Mouse (Mus musculus) heart, adult 18-20 months (tissue): ENCODE measurements around the gene Necap2. TPM values are rescaled to one million over a fixed set of nuclear protein-coding genes. Genes with fewer than 3 reads are reported as not detected.

ENCODE experiments used
- DNase-seq, 2 experiments: peaks; one replicate each; pipeline ENCODE4 v3.0.0; 2021 to 2022; ENCODE audit warnings: mixed read lengths in 1 of 2
- total RNA-seq, 2 experiments: library from RNA; stranded (reverse); gene quantifications; 2 replicates each; pipeline ENCODE4 v1.2.3; 2021

The Necap2 gene
- total RNA-seq, 2 experiments from 2014 or later: 13.4 to 14.5 TPM

DNA sequence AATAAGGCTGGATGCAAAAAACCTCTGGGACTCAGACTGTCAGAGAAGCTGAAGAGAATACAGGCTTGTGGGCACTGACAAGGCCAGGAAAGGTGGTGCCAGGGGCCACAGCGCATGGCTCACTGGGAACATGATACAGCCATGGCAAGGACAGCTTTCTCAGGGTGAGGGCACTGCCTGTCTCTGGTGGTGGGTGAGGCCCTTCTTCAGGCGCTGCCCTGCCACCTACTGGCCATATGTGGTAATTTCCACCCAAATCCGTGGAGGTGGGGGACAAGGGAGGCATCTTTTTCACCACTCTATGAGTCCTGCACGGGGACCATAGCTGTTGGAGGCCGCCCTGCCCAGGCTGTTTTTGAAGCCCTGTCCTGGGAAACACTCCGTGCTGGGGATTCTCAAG lies 46.4 kb downstream of the Necap2 start:
- DNase-seq: peak; percentile 77 to 91

DNA sequence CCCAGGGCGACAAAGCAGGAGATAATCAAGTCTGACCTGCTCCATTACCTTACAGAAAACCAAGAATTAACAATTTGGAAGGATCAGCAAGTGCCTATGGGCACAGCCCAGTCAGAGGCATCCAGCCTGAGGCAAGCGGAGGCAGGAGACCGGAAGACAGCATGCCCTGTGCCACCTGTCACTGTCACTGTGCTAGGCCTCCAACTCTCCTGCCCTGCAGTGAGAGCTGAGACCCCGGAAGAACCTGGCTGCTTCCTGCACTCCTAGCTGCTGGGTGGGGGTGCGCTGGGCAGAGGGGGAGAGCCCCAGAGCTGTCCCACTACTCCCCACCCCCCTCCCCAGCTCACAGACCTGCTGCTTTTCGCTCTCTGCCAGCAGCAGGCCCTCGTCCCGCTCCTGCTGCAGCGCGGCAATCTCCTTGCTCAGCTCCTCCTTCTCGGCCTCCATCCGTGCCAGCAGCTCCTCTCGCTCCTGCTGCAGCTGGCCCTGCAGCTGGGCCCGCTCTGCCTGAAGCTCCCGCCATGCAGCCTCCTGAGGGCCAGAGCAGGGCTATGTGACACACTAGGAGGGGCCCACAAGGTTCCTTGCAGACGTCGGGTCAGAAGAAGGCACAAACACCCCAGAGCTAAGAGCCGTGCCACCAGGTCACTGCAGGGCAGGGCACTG lies 47.5 kb downstream of the Necap2 start:
- no peak for DNase-seq

DNA sequence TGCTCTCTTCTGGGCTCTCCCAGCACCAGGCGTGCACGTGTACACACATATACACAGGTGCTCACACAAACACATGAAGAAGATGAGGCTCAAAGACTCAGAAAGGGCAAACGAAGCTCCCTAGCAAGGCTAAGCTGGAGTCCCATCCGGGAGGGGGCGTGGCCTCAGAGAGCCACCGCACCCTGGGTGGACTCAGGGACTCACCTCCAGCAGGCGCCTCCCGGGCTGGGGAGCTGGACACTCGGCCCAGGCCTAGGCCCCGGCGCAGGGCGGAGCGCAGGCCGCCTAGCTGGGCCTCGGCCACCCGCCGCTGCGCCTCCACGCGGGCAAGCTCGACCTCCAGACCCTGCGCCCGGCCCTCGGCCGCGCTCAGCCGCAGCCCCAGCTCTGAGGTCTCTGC lies 53.2 kb downstream of the Necap2 start:
- DNase-seq: no peak

DNA sequence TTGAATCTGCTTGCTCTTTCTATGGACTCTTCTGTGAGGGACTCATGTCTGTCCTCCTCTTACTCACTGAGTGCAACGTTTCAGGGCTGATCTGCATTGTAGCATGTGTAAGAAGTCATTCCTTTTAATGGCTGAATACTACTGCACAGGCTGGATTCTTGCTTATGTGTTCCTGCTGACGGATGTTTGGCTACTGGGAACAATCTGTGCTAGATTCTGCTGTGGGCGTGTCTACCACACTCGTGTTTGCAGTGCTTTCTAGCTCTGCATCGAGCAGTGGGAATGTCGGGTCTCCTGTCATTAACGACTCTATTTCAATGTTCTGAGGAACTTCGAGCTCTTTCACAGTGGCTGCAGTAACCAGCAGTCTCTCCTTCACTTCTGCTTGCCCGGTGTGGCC lies 54.1 kb downstream of the Necap2 start:
- peak in 1 of 2 experiments; percentile 27 for DNase-seq

DNA sequence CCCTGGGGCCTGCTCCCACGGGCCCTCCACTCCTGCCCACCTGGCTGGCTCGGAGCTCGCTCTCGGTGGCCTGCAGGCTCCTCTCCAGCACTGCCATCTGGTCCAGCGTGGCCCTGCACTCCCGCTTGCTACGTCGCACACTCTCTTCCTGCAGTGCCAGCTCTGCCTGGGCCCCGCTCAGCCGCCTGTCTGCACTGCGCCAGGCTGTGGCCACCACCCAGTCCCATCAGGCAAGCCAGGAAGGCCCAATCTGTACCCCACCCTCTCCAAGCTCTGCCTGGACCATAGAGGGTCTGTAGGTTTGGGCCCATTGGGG lies 56.6 kb downstream of the Necap2 start:
- no peak for DNase-seq

DNA sequence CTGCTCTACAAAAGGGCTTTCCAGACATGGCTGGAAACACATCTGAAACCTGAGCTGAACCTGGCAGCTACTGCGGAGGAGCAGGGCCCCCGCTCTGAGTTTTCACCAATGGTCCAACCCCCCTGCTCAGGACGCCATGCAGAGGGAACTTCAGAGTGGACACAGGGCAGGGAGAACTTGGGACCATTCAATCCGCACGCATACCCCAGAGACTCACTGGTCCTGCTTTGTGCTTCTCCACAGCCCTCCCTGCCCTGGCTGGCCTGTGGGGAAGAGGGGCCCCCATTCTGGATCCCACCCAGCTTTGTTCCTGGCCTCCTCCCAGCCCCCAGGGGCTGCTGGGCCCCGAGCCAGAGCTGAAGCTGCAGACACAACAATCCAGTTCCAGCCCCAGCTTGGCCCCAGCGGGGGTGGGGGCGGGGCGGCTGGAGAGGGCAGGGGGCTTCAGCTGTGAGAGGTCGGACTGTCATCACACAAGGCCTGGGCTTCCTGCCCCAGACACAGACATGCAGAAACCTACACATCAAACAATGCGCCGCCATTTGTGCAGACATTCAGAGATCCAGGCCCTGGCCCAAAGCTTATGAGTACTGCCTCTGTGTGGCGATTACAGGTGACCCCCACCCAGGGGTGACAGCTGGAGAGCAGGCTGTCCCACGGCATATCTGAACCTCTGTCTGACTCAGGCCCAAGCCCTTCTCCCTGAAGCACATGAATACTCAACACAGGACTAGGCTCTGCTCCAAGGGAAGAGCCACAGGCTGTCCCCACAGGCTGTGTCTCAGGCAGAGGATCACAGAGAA lies 57.1 kb downstream of the Necap2 start:
- DNase-seq: peak; percentile 56 to 68

DNA sequence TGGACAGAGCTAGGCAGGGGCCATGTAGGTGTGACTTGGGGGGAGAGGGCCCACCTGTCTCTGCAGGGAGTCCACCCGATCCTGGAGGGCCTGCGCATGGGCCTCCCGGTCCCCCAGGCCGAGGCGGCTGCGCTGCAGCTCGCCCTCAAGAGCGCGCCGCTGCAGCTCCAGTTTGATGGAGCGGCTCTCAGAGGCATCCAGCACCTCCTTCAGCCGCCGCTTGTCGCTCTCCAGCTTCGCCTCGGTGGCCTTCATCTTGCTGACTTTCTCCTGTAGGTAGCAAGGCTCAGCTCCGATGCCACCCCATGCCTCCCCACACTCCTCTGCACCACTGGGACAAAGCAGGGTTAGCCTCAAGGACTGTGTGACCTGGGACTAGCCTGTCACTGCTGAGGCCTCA lies 57.9 kb downstream of the Necap2 start:
- DNase-seq: no peak

DNA sequence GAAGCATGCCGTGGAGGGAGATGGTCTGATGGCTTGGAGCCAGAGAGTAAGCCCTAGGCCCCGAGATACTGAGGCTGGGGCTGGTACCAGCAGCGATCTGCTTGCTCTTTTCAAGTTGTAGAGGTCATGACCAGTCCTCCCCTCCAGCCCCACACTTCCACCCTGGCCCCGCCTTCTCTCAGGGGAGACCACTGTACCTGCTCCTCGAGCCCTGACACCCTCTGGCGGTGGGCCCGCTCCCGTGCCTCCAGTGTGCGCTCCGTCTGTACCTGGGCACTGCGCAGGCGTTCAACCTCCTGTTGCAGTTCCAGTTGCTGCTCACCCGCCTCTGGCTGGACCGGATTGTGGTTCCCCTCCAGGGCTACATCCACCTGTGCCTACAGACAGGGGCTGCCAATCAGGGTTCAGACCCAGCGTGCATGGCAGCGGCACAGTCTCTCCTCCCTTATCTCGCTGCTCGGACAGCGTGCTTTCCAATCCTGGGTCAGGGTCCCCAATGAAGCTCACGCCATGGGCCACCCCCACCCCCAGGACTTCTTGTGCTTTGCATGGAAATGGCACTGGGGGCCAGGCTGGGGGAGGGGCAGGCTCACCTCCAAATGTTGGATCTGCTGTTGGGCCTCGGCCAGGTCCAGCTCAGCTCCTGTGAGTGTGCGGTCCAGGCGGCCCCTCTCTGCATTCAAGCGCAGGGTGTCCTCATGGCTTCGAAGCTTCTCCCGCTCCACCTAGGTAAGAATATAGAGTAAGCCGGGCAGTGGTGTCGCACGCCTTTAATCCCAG lies 60.3 kb downstream of the Necap2 start:
- DNase-seq: no peak

Other genes with a start within 250 kb of the Necap2 start
- under 1 TPM in 1 of 2 experiments, not detected in 1; 0.23 TPM for gene Padi1, start 232.6 kb downstream of the Necap2 start, total RNA-seq
- 1 to 10 TPM in 1 of 2 experiments, under 1 TPM in 1; 0.97 to 1.4 TPM for gene Padi2, start 172.0 kb downstream of the Necap2 start, total RNA-seq
- 1,000 to 10,000 TPM; 1,306 to 1,387 TPM for gene Sdhb, start 117.2 kb downstream of the Necap2 start, total RNA-seq
- 10 to 100 TPM; 14.3 to 17.3 TPM for gene Atp13a2, start 91.5 kb downstream of the Necap2 start, total RNA-seq
- gene Mfap2, start 67.9 kb downstream of the Necap2 start, total RNA-seq: 1 to 10 TPM; 1.6 to 2.5 TPM
- 1 to 10 TPM; 4.1 to 4.3 TPM for gene Crocc, start 17.8 kb downstream of the Necap2 start, total RNA-seq
- gene Spata21, start 10.0 kb upstream of the Necap2 start, total RNA-seq: not detected
- 10 to 100 TPM; 87.6 to 95.7 TPM for gene Szrd1, start 61.4 kb upstream of the Necap2 start, total RNA-seq
- gene Fbxo42, start 69.6 kb upstream of the Necap2 start, total RNA-seq: 10 to 100 TPM; 10.4 to 10.8 TPM
- 1 to 10 TPM in 1 of 2 experiments, under 1 TPM in 1; 0.52 to 1.2 TPM for gene Rsg1, start 135.6 kb upstream of the Necap2 start, total RNA-seq
- 10 to 100 TPM; 28.3 to 31.3 TPM for gene Arhgef19, start 161.1 kb upstream of the Necap2 start, total RNA-seq
- 1 to 10 TPM; 6.2 to 6.6 TPM for gene Epha2, start 222.9 kb upstream of the Necap2 start, total RNA-seq